In genomic region chr6:86646143-86646542, GRCm38 (mm10) we compare ENCODE assay signal across 23 mouse cellular contexts. TPM values are rescaled to one million over a fixed set of nuclear protein-coding genes. Genes with fewer than 3 reads are reported as not detected.
"Had no signal": no experiment of that assay in that cellular context is flagged by ENCODE, and none has a peak within 500 bp of the region (broad histone marks: within the 10 kb centered on the region; RNA-seq: fewer than 3 reads in every experiment).

No protein-coding gene starts in this region.

- ATAC-seq: forebrain, embryonic 16.5 days; hindbrain, postnatal 0 days had no signal

- H3K4me2 ChIP-seq: heart, embryonic 12.5 days; hindbrain, embryonic 13.5 days; hindbrain, embryonic 15.5 days; limb, embryonic 13.5 days; limb, embryonic 15.5 days had no signal

- H3K27me3 ChIP-seq: heart, embryonic 12.5 days; hindbrain, embryonic 13.5 days; hindbrain, embryonic 15.5 days; limb, embryonic 13.5 days; limb, embryonic 15.5 days had no signal

- H3K9ac ChIP-seq: heart, embryonic 12.5 days; hindbrain, embryonic 13.5 days; hindbrain, embryonic 15.5 days; limb, embryonic 13.5 days; limb, embryonic 15.5 days had no signal

- H3K27ac ChIP-seq: gastrocnemius, adult 2 months; heart, embryonic 10.5 days; hindbrain, embryonic 13.5 days; hindbrain, embryonic 15.5 days; hindbrain, postnatal 0 days; layer of hippocampus, adult 2 months; left cerebral cortex, adult 2 months; limb, embryonic 13.5 days; limb, embryonic 15.5 days had no signal

- H3K4me1 ChIP-seq: hindbrain, embryonic 13.5 days; hindbrain, embryonic 15.5 days; limb, embryonic 13.5 days; limb, embryonic 15.5 days had no signal

- DNase-seq: gastrocnemius, adult 2 months; gastrocnemius, postnatal 10 days; gastrocnemius, postnatal 25 days; heart, adult 18-20 months; heart, postnatal 10 days; heart, postnatal 36 days; kidney, adult 18-20 months; kidney, adult 8-10 months; kidney, postnatal 10 days; kidney, postnatal 25 days; kidney, postnatal 4 days; left cerebral cortex, postnatal 4 days had no signal

- H3K4me3 ChIP-seq: gastrocnemius, adult 2 months; heart, embryonic 10.5 days; heart, embryonic 12.5 days; hindbrain, embryonic 13.5 days; hindbrain, embryonic 15.5 days; layer of hippocampus, adult 2 months; left cerebral cortex, adult 2 months; limb, embryonic 13.5 days; limb, embryonic 15.5 days had no signal

- H3K9me3 ChIP-seq: heart, embryonic 10.5 days; heart, embryonic 12.5 days; hindbrain, embryonic 13.5 days; hindbrain, embryonic 15.5 days; limb, embryonic 13.5 days; limb, embryonic 15.5 days had no signal

RNA-seq across cellular contexts. Expression of gene Asprv1, which starts 18.2 kb away (rescaled TPM):
- polyA plus RNA-seq: heart, embryonic 14.5 days had no signal
